In the genomic region with DNA sequence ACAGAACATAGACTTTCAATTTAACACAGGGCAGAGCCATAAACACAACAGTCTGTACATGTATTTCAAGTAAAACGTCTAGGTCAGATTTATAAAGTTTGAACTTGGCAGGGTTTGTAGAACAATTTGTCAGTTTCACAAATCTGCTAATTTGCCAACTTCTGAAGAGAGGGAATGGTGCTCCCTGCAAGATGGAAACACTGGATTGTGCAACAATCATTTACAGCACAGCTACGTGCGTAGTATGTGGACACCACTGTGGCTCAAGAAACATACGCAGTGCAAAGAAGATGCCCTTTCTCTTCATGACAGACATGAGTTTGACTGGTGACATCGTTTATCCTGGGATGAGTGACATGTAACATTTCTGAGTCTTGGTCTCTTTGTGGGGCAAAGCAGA, we compare ENCODE assay signal across 22 mouse cellular contexts. TPM values are rescaled to one million over a fixed set of nuclear protein-coding genes. Genes with fewer than 3 reads are reported as not detected.
DNase-seq lines count a peak whose midpoint lies in the region; ATAC-seq and TF ChIP-seq lines count a peak whose summit lies in the region.
"Had no signal": no experiment of that assay in that cellular context is flagged by ENCODE, and none has a peak within 500 bp of the region (broad histone marks: within the 10 kb centered on the region; RNA-seq: fewer than 3 reads in every experiment).

No protein-coding gene starts in this region.

- DNase-seq in embryonic facial prominence, embryonic 10.5 days (ENCODE audit: low spot score) = no peak
- DNase-seq in lung, postnatal 0 days (ENCODE audit: low spot score) = peak; percentile 74
- no peak for DNase-seq in lung, postnatal 25 days (ENCODE audit: low spot score)
- no peak for DNase-seq in cerebellum, postnatal 25 days
- DNase-seq in spleen, postnatal 4 days (ENCODE audit: low spot score in 2 of 2) = no peak
- DNase-seq in yolk sac, embryonic 10.5 days (ENCODE audit: low spot score) = no peak
- DNase-seq: adrenal gland, postnatal 25 days; cerebellum, adult 9-11 months; gastrocnemius, postnatal 14 days; heart, adult 11 months; kidney, adult 2 months; kidney, postnatal 14 days; left cerebral cortex, postnatal 4 days; liver, postnatal 0 days; right cerebral cortex, postnatal 25 days had no signal

- 0 out of 2 replicates have a peak overlapping the region, but pooled peaks have one; percentile 9 for H3K4me2 ChIP-seq in embryonic facial prominence, embryonic 12.5 days (replicated peaks)
- no peak overlapping the region for H3K4me2 ChIP-seq in lung, postnatal 0 days (replicated peaks; ENCODE audit: low read depth, low read length)
- peak overlapping the region; percentile 23; the same call in 1 of the 2 replicates for H3K4me2 ChIP-seq in limb, embryonic 13.5 days (replicated peaks)
- H3K4me2 ChIP-seq: heart, embryonic 11.5 days; liver, embryonic 11.5 days; midbrain, embryonic 13.5 days had no signal

- H3K36me3 ChIP-seq in embryonic facial prominence, embryonic 12.5 days = no peaks in the 10 kb centered on the region
- H3K36me3 ChIP-seq in embryonic facial prominence, embryonic 10.5 days (replicated peaks) = no peaks in the 10 kb centered on the region
- no peaks in the 10 kb centered on the region for H3K36me3 ChIP-seq in lung, postnatal 0 days (ENCODE audit: insufficient read depth, low read length)
- H3K36me3 ChIP-seq in limb, embryonic 13.5 days = no peaks in the 10 kb centered on the region
- H3K36me3 ChIP-seq: midbrain, embryonic 13.5 days had no signal

- no peak overlapping the region for H3K27ac ChIP-seq in embryonic facial prominence, embryonic 12.5 days
- H3K27ac ChIP-seq in embryonic facial prominence, embryonic 10.5 days (replicated peaks) = no peak overlapping the region
- no peak overlapping the region for H3K27ac ChIP-seq in lung, postnatal 0 days (ENCODE audit: low read length)
- no peak overlapping the region for H3K27ac ChIP-seq in limb, embryonic 13.5 days
- H3K27ac ChIP-seq: hindbrain, postnatal 0 days; midbrain, embryonic 13.5 days had no signal

- no peaks in the 10 kb centered on the region for H3K27me3 ChIP-seq in embryonic facial prominence, embryonic 12.5 days
- no peaks in the 10 kb centered on the region for H3K27me3 ChIP-seq in embryonic facial prominence, embryonic 10.5 days (replicated peaks; ENCODE audit: low read depth, poor library complexity, severe bottlenecking)
- H3K27me3 ChIP-seq in lung, postnatal 0 days (replicated peaks; ENCODE audit: insufficient read depth, low read length) = no peaks in the 10 kb centered on the region
- H3K27me3 ChIP-seq in limb, embryonic 13.5 days = peaks cover 9% of the 10 kb centered on the region; the same call in 1 of the 2 replicates
- H3K27me3 ChIP-seq: midbrain, embryonic 13.5 days had no signal

- TF ChIP-seq EP300 in lung, postnatal 0 days (IDR thresholded peaks at IDR 0.05) = no peak

- no peaks in the 10 kb centered on the region for H3K9me3 ChIP-seq in embryonic facial prominence, embryonic 12.5 days
- H3K9me3 ChIP-seq in embryonic facial prominence, embryonic 10.5 days = no peaks in the 10 kb centered on the region
- no peaks in the 10 kb centered on the region for H3K9me3 ChIP-seq in lung, postnatal 0 days (ENCODE audit: low read length)
- H3K9me3 ChIP-seq in limb, embryonic 13.5 days = no peaks in the 10 kb centered on the region
- H3K9me3 ChIP-seq: midbrain, embryonic 13.5 days had no signal

- no peak for TF ChIP-seq CTCF in lung, postnatal 0 days (IDR thresholded peaks at IDR 0.05)

- WGBS in embryonic facial prominence, embryonic 12.5 days = 41% methylated on average over 5 of the region's 5 CpGs
- 53% methylated on average over 5 of the region's 5 CpGs for WGBS in embryonic facial prominence, embryonic 10.5 days
- WGBS in lung, postnatal 0 days = 47% methylated on average over 5 of the region's 5 CpGs
- WGBS in limb, embryonic 13.5 days = 31% methylated on average over 5 of the region's 5 CpGs

- H3K4me1 ChIP-seq in embryonic facial prominence, embryonic 12.5 days = no peaks in the 10 kb centered on the region
- peaks cover 17% of the 10 kb centered on the region for H3K4me1 ChIP-seq in embryonic facial prominence, embryonic 10.5 days
- H3K4me1 ChIP-seq in lung, postnatal 0 days (ENCODE audit: insufficient read depth, low read depth, low read length) = no peaks in the 10 kb centered on the region
- H3K4me1 ChIP-seq in limb, embryonic 13.5 days = peaks cover 9% of the 10 kb centered on the region

- no peak for ATAC-seq in embryonic facial prominence, embryonic 12.5 days (ENCODE audit: insufficient number of reproducible peaks, insufficient read depth, low FRiP score, low TSS enrichment)
- peak; percentile 47; the same call in 1 of the 2 replicates for ATAC-seq in lung, postnatal 0 days
- no peak for ATAC-seq in limb, embryonic 13.5 days (ENCODE audit: low FRiP score, low read depth)
- ATAC-seq: forebrain, embryonic 16.5 days; hindbrain, postnatal 0 days; liver, postnatal 0 days; midbrain, embryonic 13.5 days had no signal

- no peak overlapping the region for H3K9ac ChIP-seq in embryonic facial prominence, embryonic 12.5 days
- H3K9ac ChIP-seq in lung, postnatal 0 days (replicated peaks; ENCODE audit: low read depth) = no peak overlapping the region
- no peak overlapping the region for H3K9ac ChIP-seq in limb, embryonic 13.5 days
- H3K9ac ChIP-seq: liver, postnatal 0 days; midbrain, embryonic 13.5 days had no signal

- H3K4me3 ChIP-seq in embryonic facial prominence, embryonic 12.5 days = no peak overlapping the region
- H3K4me3 ChIP-seq in embryonic facial prominence, embryonic 10.5 days = no peak overlapping the region
- no peak overlapping the region for H3K4me3 ChIP-seq in lung, postnatal 0 days (ENCODE audit: low read depth, low read length)
- H3K4me3 ChIP-seq in limb, embryonic 13.5 days = no peak overlapping the region
- H3K4me3 ChIP-seq: midbrain, embryonic 13.5 days had no signal

RNA-seq across cellular contexts. Expression of gene Tenm3, which starts 24.4 kb away (rescaled TPM):
- polyA plus RNA-seq in embryonic facial prominence, embryonic 12.5 days (2016; fragmentation: Nextera tagmentation; extraction: Ambion mirVana) = 65.3 and 65.9 TPM in 2 replicates
- polyA plus RNA-seq in embryonic facial prominence, embryonic 10.5 days (2016; fragmentation: Nextera tagmentation; extraction: Ambion mirVana) = 44.0 and 48.2 TPM in 2 replicates
- 0.78 and 1.0 TPM in 2 replicates for polyA plus RNA-seq in lung, postnatal 0 days (2015; fragmentation: Nextera tagmentation; extraction: Ambion mirVana)
- 38.3 and 41.0 TPM in 2 replicates for polyA plus RNA-seq in limb, embryonic 13.5 days (2015; fragmentation: Nextera tagmentation; extraction: Ambion mirVana)

Comparison
In these comparisons a context has a peak if more than half of its experiments do, and no peak if none do; other contexts are left out.
1. RNA of gene Tenm3, which starts 24.4 kb away (polyA plus RNA-seq): 65.3 to 65.9 TPM in embryonic facial prominence, embryonic 12.5 days, 44.0 to 48.2 TPM in embryonic facial prominence, embryonic 10.5 days and 38.3 to 41.0 TPM in limb, embryonic 13.5 days; 0.78 to 1.0 TPM in lung, postnatal 0 days; every median in the first group is over 10 times any median in the second.